Mouse (Mus musculus): Measurements from ENCODE around the gene Cyp4x1. TPM values are rescaled to one million over a fixed set of nuclear protein-coding genes. Genes with fewer than 3 reads are reported as not detected.
"Not testable (repeated sequence)": the region's sequence is repeated elsewhere in the genome, so short reads cannot be mapped to it uniquely, and the experiment has no call there.

The Cyp4x1 gene
- 0.41 and 0.45 TPM in 2 replicates for polyA plus RNA-seq (2015; fragmentation: Nextera tagmentation; extraction: Ambion mirVana)

- 0 out of 2 replicates have a peak, but pooled peaks have one; percentile 43 for ATAC-seq (ENCODE audit: insufficient read depth, low FRiP score, low read depth)
- Histone ChIP-seq H3K27me3 (replicated peaks) (peaks cover 14% of the 10 kb centered on the region), H3K9me3 (no peaks in the 10 kb centered on the region), H3K4me2 (peak within 1 kb of the TSS; percentile 41), H3K36me3 (no peaks in the 10 kb centered on the region), H3K9ac (no peak within 1 kb of the TSS), H3K27ac (no peak within 1 kb of the TSS), H3K4me3 (replicated peaks) (no peak within 1 kb of the TSS; the same call in 1 of the 2 replicates), H3K4me1 (no peaks in the 10 kb centered on the region)
- under 1% methylated on average over 29 of the region's 29 CpGs for WGBS
These were observed at the start of gene Cyp4x1 for GRCm38 (mm10) chr4:115133621-115134295. Gene Cyp4x1, minus strand, starts transcription at chr4:115134281.

DNA sequence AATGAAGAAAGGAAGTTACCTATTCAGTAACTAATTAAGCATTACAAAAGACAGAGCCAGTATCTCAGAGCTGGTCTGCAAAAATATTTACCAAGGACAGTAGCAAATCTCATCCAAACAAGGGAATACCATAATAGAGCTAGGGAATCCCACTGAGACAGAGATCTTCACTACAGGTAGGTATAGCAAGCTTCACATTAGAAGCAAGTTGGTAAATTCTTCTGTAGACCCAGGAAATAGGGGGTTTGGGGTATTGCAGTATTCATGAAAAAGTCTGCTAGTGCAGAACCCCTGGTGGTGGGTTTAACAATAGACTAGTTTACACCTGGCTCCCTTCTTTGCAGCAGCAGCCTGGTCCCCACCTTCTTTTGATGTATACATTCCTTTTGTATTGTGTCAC, 42.1 kb upstream of the Cyp4x1 start:
- ATAC-seq (ENCODE audit: insufficient read depth, low FRiP score, low read depth): not testable (repeated sequence)

DNA sequence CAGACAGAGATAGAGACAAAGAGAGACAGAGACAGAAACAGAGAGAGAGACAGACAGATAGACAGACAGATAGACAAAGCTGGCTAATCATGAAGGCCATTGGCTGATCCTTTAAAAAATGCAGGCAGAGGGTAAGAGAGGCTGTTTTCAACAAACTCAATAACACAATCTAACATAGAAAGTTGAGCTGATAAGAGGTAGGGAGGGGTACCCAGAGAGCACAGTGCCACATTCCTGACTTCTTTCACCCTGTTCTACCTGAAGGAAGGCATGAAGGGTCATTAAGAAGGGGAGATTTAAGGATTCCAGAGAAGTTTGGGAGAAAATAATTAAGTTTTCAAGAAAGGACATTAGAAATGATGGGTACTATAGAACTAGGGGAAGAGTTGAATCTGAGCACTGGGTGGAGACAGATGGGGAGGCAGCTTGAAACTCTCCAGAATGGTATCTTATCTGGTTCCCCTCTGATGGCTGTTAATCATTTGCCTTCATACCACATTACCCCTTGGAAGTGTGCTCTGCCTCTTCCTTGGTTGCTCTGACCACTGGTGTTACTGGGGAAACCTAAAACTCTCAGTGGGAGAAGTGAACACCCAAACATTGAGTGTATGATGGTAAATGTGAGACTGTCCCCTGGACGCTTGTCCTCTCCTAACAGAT, 40.7 kb upstream of the Cyp4x1 start:
- no peak overlapping the region for H3K4me3 ChIP-seq (replicated peaks)
- no peak overlapping the region for H3K27ac ChIP-seq
- 68% methylated on average over 1 of the region's 1 CpGs for WGBS
- H3K4me2 ChIP-seq: no peak overlapping the region
- H3K9me3 ChIP-seq: no peaks in the 10 kb centered on the region
- no peaks in the 10 kb centered on the region for H3K4me1 ChIP-seq
- no peak for ATAC-seq (ENCODE audit: insufficient read depth, low FRiP score, low read depth)
- H3K36me3 ChIP-seq: no peaks in the 10 kb centered on the region
- no peaks in the 10 kb centered on the region for H3K27me3 ChIP-seq (replicated peaks)
- no peak overlapping the region for H3K9ac ChIP-seq

More for the DNA sequence above, 42.1 kb upstream of the Cyp4x1 start:
- H3K9me3 ChIP-seq; H3K4me3 ChIP-seq (replicated peaks); H3K36me3 ChIP-seq; H3K9ac ChIP-seq; H3K27ac ChIP-seq; H3K4me2 ChIP-seq; H3K27me3 ChIP-seq (replicated peaks); H3K4me1 ChIP-seq: not testable (repeated sequence)

GRCm38 (mm10) chr4:115158963-115159362, 24.9 kb upstream of the Cyp4x1 start:
- not testable (repeated sequence) for H3K9me3 ChIP-seq; H3K4me1 ChIP-seq; H3K27ac ChIP-seq; ATAC-seq (ENCODE audit: insufficient read depth, low FRiP score, low read depth); H3K27me3 ChIP-seq (replicated peaks); H3K4me2 ChIP-seq; H3K9ac ChIP-seq; H3K36me3 ChIP-seq; H3K4me3 ChIP-seq (replicated peaks)
- WGBS: 67% methylated on average over 3 of the region's 3 CpGs

DNA sequence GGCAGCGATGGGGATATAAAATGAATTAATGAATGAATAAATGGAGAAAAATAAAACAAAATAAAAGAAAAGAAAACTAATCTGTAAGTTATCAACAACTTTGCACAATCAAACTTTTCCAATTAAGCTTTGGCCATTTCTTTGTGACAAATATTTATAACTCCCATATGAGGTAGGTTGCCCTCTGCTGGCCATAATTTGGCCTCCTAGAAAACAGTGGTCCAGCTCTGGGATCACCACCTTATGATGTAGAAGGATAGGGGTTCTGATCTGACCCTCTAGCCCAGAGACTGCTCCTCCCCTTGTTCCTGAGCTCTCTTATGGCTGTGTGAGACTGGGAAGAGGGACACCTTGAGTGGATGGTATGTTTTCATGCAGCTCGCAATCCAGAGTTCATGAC, 20.6 kb upstream of the Cyp4x1 start:
- ATAC-seq (ENCODE audit: insufficient read depth, low FRiP score, low read depth): no peak
- no peak overlapping the region for H3K9ac ChIP-seq
- no peak overlapping the region for H3K4me2 ChIP-seq
- no peak overlapping the region for H3K4me3 ChIP-seq (replicated peaks)
- no peaks in the 10 kb centered on the region for H3K4me1 ChIP-seq
- H3K36me3 ChIP-seq: no peaks in the 10 kb centered on the region
- no peak overlapping the region for H3K27ac ChIP-seq
- H3K9me3 ChIP-seq: no peaks in the 10 kb centered on the region
- WGBS: 93% methylated on average over 2 of the region's 2 CpGs
- no peaks in the 10 kb centered on the region for H3K27me3 ChIP-seq (replicated peaks)

DNA sequence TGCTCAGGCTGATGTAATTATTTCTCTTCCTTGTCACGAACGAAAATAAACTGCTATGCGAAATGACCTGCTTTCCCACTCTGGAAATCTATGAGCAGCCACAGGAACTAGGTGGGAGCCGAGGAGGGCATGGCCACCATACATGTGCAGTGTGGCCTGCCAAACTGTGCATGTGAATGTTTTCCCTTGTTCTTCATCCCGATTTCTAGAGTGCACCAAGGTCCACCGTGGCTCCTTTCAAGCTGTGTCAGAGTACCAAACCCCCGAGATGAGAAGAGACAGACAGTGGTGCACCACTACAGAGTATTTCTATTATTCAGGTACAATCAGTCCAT, 182 bp upstream of the Cyp4x1 start:
- peak overlapping the region; percentile 41 for H3K4me2 ChIP-seq
- H3K36me3 ChIP-seq: no peaks in the 10 kb centered on the region
- no peaks in the 10 kb centered on the region for H3K9me3 ChIP-seq
- no peak for ATAC-seq (ENCODE audit: insufficient read depth, low FRiP score, low read depth)
- 20% methylated on average over 7 of the region's 7 CpGs for WGBS
- no peak overlapping the region for H3K4me3 ChIP-seq (replicated peaks)
- H3K27ac ChIP-seq: no peak overlapping the region
- H3K9ac ChIP-seq: no peak overlapping the region
- H3K27me3 ChIP-seq (replicated peaks): peaks cover 14% of the 10 kb centered on the region
- H3K4me1 ChIP-seq: no peaks in the 10 kb centered on the region

- Histone ChIP-seq H3K4me1 (no peaks in the 10 kb centered on the region), H3K36me3 (no peaks in the 10 kb centered on the region), H3K4me2 (peak overlapping the region; percentile 41; the same call in 1 of the 2 replicates), H3K9me3 (no peaks in the 10 kb centered on the region), H3K4me3 (replicated peaks) (no peak overlapping the region), H3K27ac (no peak overlapping the region), H3K27me3 (replicated peaks) (peaks cover 14% of the 10 kb centered on the region), H3K9ac (no peak overlapping the region)
- ATAC-seq (ENCODE audit: insufficient read depth, low FRiP score, low read depth): peak; percentile 72
- 11% methylated on average over 5 of the region's 5 CpGs for WGBS
These were observed 996 bp downstream of the Cyp4x1 start for GRCm38 (mm10) chr4:115133085-115133484.

DNA sequence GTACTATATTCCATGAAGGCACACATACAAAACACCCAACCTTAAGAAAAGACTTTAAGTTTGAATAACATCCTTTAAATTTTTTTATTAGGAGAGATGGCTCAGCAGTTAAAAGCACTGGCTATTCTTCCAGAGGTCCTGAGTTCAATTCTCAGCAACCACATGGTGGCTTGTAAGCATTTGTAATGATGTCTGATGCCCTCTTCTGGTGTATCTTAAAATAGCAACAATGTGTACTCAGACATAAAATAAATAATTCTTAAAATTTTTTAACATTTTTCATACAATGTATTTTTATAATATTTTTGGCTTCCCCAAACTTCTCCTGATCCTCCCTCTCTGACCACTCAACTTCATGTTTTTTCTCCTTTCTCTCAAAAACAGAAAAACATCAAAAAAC, 9.4 kb downstream of the Cyp4x1 start:
- no peak for ATAC-seq (ENCODE audit: insufficient read depth, low FRiP score, low read depth)
- Histone ChIP-seq H3K27ac (no peak overlapping the region), H3K27me3 (replicated peaks) (no peaks in the 10 kb centered on the region), H3K4me3 (replicated peaks) (no peak overlapping the region), H3K9ac (no peak overlapping the region), H3K36me3 (no peaks in the 10 kb centered on the region), H3K4me2 (no peak overlapping the region), H3K4me1 (no peaks in the 10 kb centered on the region), H3K9me3 (no peaks in the 10 kb centered on the region)

GRCm38 (mm10) chr4:115123507-115123906, 10.6 kb downstream of the Cyp4x1 start:
- no peak for ATAC-seq (ENCODE audit: insufficient read depth, low FRiP score, low read depth)
- WGBS: 62% methylated on average over 2 of the region's 2 CpGs

GRCm38 (mm10) chr4:115121608-115122007, 12.5 kb downstream of the Cyp4x1 start:
- no peaks in the 10 kb centered on the region for H3K9me3 ChIP-seq
- no peak overlapping the region for H3K4me2 ChIP-seq
- no peaks in the 10 kb centered on the region for H3K4me1 ChIP-seq
- no peaks in the 10 kb centered on the region for H3K36me3 ChIP-seq
- no peak overlapping the region for H3K4me3 ChIP-seq (replicated peaks)
- WGBS: 62% methylated on average over 5 of the region's 5 CpGs
- no peak overlapping the region for H3K27ac ChIP-seq
- no peaks in the 10 kb centered on the region for H3K27me3 ChIP-seq (replicated peaks)
- H3K9ac ChIP-seq: no peak overlapping the region
- no peak for ATAC-seq (ENCODE audit: insufficient read depth, low FRiP score, low read depth)

More at GRCm38 (mm10) chr4:115123507-115123906, 10.6 kb downstream of the Cyp4x1 start:
- H3K36me3 ChIP-seq: no peaks in the 10 kb centered on the region
- H3K9me3 ChIP-seq: no peaks in the 10 kb centered on the region
- no peaks in the 10 kb centered on the region for H3K27me3 ChIP-seq (replicated peaks)
- H3K27ac ChIP-seq: no peak overlapping the region
- H3K4me3 ChIP-seq (replicated peaks): no peak overlapping the region
- no peaks in the 10 kb centered on the region for H3K4me1 ChIP-seq
- H3K9ac ChIP-seq: no peak overlapping the region
- H3K4me2 ChIP-seq: no peak overlapping the region

DNA sequence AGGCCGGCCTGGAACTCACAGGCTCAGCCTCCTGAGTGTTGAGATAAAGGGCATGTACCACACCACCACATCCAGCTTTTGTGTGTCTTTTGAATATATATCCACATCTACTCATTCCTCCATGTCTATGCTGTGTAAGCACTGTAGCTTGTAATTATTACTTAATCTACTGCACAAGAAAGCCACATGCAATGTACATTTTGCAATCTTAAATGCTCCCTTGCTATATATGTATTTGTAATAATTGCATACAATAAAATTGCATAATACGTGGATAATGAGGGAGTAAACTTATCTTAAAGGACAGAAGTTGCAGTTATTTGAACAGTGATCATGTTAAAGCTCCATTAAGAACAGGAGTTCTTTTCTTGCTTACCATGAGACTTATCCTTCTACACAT, 12.9 kb downstream of the Cyp4x1 start:
- Histone ChIP-seq H3K9ac (no peak overlapping the region), H3K36me3 (no peaks in the 10 kb centered on the region), H3K4me2 (no peak overlapping the region), H3K4me3 (replicated peaks) (no peak overlapping the region), H3K4me1 (no peaks in the 10 kb centered on the region), H3K27me3 (replicated peaks) (no peaks in the 10 kb centered on the region), H3K27ac (no peak overlapping the region), H3K9me3 (no peaks in the 10 kb centered on the region)
- no peak for ATAC-seq (ENCODE audit: insufficient read depth, low FRiP score, low read depth)
- 73% methylated on average over 2 of the region's 2 CpGs for WGBS

- no peaks in the 10 kb centered on the region for H3K27me3 ChIP-seq (replicated peaks)
- no peaks in the 10 kb centered on the region for H3K4me1 ChIP-seq
- ATAC-seq (ENCODE audit: insufficient read depth, low FRiP score, low read depth): no peak
- H3K4me3 ChIP-seq (replicated peaks): no peak overlapping the region
- no peak overlapping the region for H3K27ac ChIP-seq
- H3K4me2 ChIP-seq: no peak overlapping the region
- WGBS: 87% methylated on average over 3 of the region's 3 CpGs
- H3K9ac ChIP-seq: no peak overlapping the region
- no peaks in the 10 kb centered on the region for H3K9me3 ChIP-seq
- no peaks in the 10 kb centered on the region for H3K36me3 ChIP-seq
These were observed 14.4 kb downstream of the Cyp4x1 start for GRCm38 (mm10) chr4:115119642-115120041.

Measured in stomach, embryonic 15.5 days (tissue).